Mouse (Mus musculus): Measurements from ENCODE around the gene Sertad3. TPM values are rescaled to one million over a fixed set of nuclear protein-coding genes. Genes with fewer than 3 reads are reported as not detected.

Sertad3 gene
- polyA plus RNA-seq, 1 experiment from 2014 or later, result 24.8 TPM

- no peaks in the 10 kb centered on the region for H3K9me3 ChIP-seq
- peak overlapping the region; percentile 90 for H3K27ac ChIP-seq
- no peak for DNase-seq (ENCODE audit: extremely low spot score, low spot score)
- H3K4me3 ChIP-seq, result peak overlapping the region; percentile 80
- peaks cover 25% of the 10 kb centered on the region for H3K36me3 ChIP-seq (replicated peaks)
- no peaks in the 10 kb centered on the region for H3K27me3 ChIP-seq (ENCODE audit: poor library complexity, severe bottlenecking)
- peaks cover 18% of the 10 kb centered on the region for H3K4me1 ChIP-seq
- under 1% methylated on average over 34 of the region's 34 CpGs for WGBS
These were observed 394 bp downstream of the Sertad3 start for GRCm38 (mm10) chr7:27473835-27474489.

GRCm38 (mm10) chr7:27474490-27474954 is 954 bp downstream of the Sertad3 start:
- Histone ChIP-seq H3K27ac (peak overlapping the region; percentile 90), H3K4me1 (peaks cover 18% of the 10 kb centered on the region), H3K9me3 (no peaks in the 10 kb centered on the region), H3K36me3 (replicated peaks) (peaks cover 25% of the 10 kb centered on the region), H3K4me3 (peak overlapping the region; percentile 80), H3K27me3 (ENCODE audit: poor library complexity, severe bottlenecking) (no peaks in the 10 kb centered on the region)
- WGBS, result under 1% methylated on average over 23 of the region's 23 CpGs
- DNase-seq (ENCODE audit: extremely low spot score, low spot score), result peak; percentile 96

- WGBS, result 96% methylated on average over 2 of the region's 2 CpGs
- Histone ChIP-seq H3K9me3 (no peaks in the 10 kb centered on the region), H3K27me3 (ENCODE audit: poor library complexity, severe bottlenecking) (no peaks in the 10 kb centered on the region), H3K4me1 (peaks cover 20% of the 10 kb centered on the region), H3K36me3 (replicated peaks) (peaks cover 25% of the 10 kb centered on the region), H3K4me3 (0 out of 2 replicates have a peak overlapping the region, but pooled peaks have one; percentile 80), H3K27ac (no peak overlapping the region)
- DNase-seq (ENCODE audit: extremely low spot score, low spot score), result no peak
These were observed 2.0 kb downstream of the Sertad3 start for GRCm38 (mm10) chr7:27475596-27475995.

- 94% methylated on average over 14 of the region's 14 CpGs for WGBS
- H3K27me3 ChIP-seq (ENCODE audit: poor library complexity, severe bottlenecking), result no peaks in the 10 kb centered on the region
- no peak for DNase-seq (ENCODE audit: extremely low spot score, low spot score)
These were observed 2.6 kb downstream of the Sertad3 start for GRCm38 (mm10) chr7:27476098-27476635.

GRCm38 (mm10) chr7:27478561-27478960 is 5.0 kb downstream of the Sertad3 start:
- no peak for DNase-seq (ENCODE audit: extremely low spot score, low spot score)

More at GRCm38 (mm10) chr7:27476098-27476635, 2.6 kb downstream of the Sertad3 start:
- H3K27ac ChIP-seq, result no peak overlapping the region
- no peak overlapping the region for H3K4me3 ChIP-seq
- H3K4me1 ChIP-seq, result peaks cover 26% of the 10 kb centered on the region
- peaks cover 25% of the 10 kb centered on the region for H3K36me3 ChIP-seq (replicated peaks)
- H3K9me3 ChIP-seq, result no peaks in the 10 kb centered on the region

GRCm38 (mm10) chr7:27479750-27480149 is 6.2 kb downstream of the Sertad3 start:
- 75% methylated on average over 1 of the region's 1 CpGs for WGBS
- H3K27me3 ChIP-seq (ENCODE audit: poor library complexity, severe bottlenecking), result no peaks in the 10 kb centered on the region
- DNase-seq (ENCODE audit: extremely low spot score, low spot score), result no peak

More at GRCm38 (mm10) chr7:27478561-27478960, 5.0 kb downstream of the Sertad3 start:
- H3K27me3 ChIP-seq (ENCODE audit: poor library complexity, severe bottlenecking), result no peaks in the 10 kb centered on the region
- no peak overlapping the region for H3K27ac ChIP-seq
- no peaks in the 10 kb centered on the region for H3K9me3 ChIP-seq
- H3K4me3 ChIP-seq, result no peak overlapping the region
- WGBS, result 83% methylated on average over 7 of the region's 7 CpGs
- H3K36me3 ChIP-seq (replicated peaks), result peaks cover 25% of the 10 kb centered on the region
- H3K4me1 ChIP-seq, result peaks cover 32% of the 10 kb centered on the region

GRCm38 (mm10) chr7:27480506-27480905 is 6.9 kb downstream of the Sertad3 start:
- Histone ChIP-seq H3K4me3 (peak overlapping the region; percentile 49; the same call in 1 of the 2 replicates), H3K27ac (peak overlapping the region; percentile 85)
- WGBS, result 68% methylated on average over 3 of the region's 3 CpGs

More at GRCm38 (mm10) chr7:27479750-27480149, 6.2 kb downstream of the Sertad3 start:
- Histone ChIP-seq H3K4me3 (no peak overlapping the region), H3K4me1 (peaks cover 30% of the 10 kb centered on the region), H3K27ac (no peak overlapping the region), H3K36me3 (replicated peaks) (peaks cover 25% of the 10 kb centered on the region), H3K9me3 (no peaks in the 10 kb centered on the region)

GRCm38 (mm10) chr7:27480927-27481626 is 7.5 kb downstream of the Sertad3 start:
- Histone ChIP-seq H3K27ac (peak overlapping the region; percentile 85), H3K4me3 (peak overlapping the region; percentile 49), H3K4me1 (peaks cover 22% of the 10 kb centered on the region), H3K27me3 (ENCODE audit: poor library complexity, severe bottlenecking) (peaks cover 4% of the 10 kb centered on the region; the same call in 1 of the 2 replicates), H3K36me3 (replicated peaks) (peaks cover 20% of the 10 kb centered on the region), H3K9me3 (no peaks in the 10 kb centered on the region)
- WGBS, result 11% methylated on average over 11 of the region's 11 CpGs
- no peak for DNase-seq (ENCODE audit: extremely low spot score, low spot score)

More at GRCm38 (mm10) chr7:27480506-27480905, 6.9 kb downstream of the Sertad3 start:
- H3K9me3 ChIP-seq, result no peaks in the 10 kb centered on the region
- peaks cover 22% of the 10 kb centered on the region for H3K4me1 ChIP-seq
- peaks cover 3% of the 10 kb centered on the region; the same call in 1 of the 2 replicates for H3K27me3 ChIP-seq (ENCODE audit: poor library complexity, severe bottlenecking)
- peaks cover 25% of the 10 kb centered on the region for H3K36me3 ChIP-seq (replicated peaks)
- DNase-seq (ENCODE audit: extremely low spot score, low spot score), result no peak

GRCm38 (mm10) chr7:27481627-27481969 is 8.0 kb downstream of the Sertad3 start:
- DNase-seq (ENCODE audit: extremely low spot score, low spot score), result peak; percentile 79
- H3K4me3 ChIP-seq, result peak overlapping the region; percentile 49
- peaks cover 15% of the 10 kb centered on the region for H3K36me3 ChIP-seq (replicated peaks)
- H3K9me3 ChIP-seq, result no peaks in the 10 kb centered on the region
- H3K27ac ChIP-seq, result peak overlapping the region; percentile 85
- peaks cover 4% of the 10 kb centered on the region; the same call in 1 of the 2 replicates for H3K27me3 ChIP-seq (ENCODE audit: poor library complexity, severe bottlenecking)
- H3K4me1 ChIP-seq, result peaks cover 27% of the 10 kb centered on the region
- 0% methylated on average over 8 of the region's 12 CpGs for WGBS

GRCm38 (mm10) chr7:27483860-27484259 is 10.3 kb downstream of the Sertad3 start:
- Histone ChIP-seq H3K9me3 (no peaks in the 10 kb centered on the region), H3K27ac (no peak overlapping the region), H3K27me3 (ENCODE audit: poor library complexity, severe bottlenecking) (peaks cover 5% of the 10 kb centered on the region; the same call in 1 of the 2 replicates), H3K4me1 (peaks cover 42% of the 10 kb centered on the region), H3K36me3 (replicated peaks) (no peaks in the 10 kb centered on the region), H3K4me3 (no peak overlapping the region)
- no peak for DNase-seq (ENCODE audit: extremely low spot score, low spot score)
- WGBS, result 79% methylated on average over 4 of the region's 4 CpGs

- peaks cover 15% of the 10 kb centered on the region for H3K27me3 ChIP-seq (ENCODE audit: poor library complexity, severe bottlenecking)
- H3K36me3 ChIP-seq (replicated peaks), result peaks cover 10% of the 10 kb centered on the region
- no peak for DNase-seq (ENCODE audit: extremely low spot score, low spot score)
- H3K4me3 ChIP-seq, result peak overlapping the region; percentile 65
- peak overlapping the region; percentile 92 for H3K27ac ChIP-seq
- no peaks in the 10 kb centered on the region for H3K9me3 ChIP-seq
- 6% methylated on average over 13 of the region's 13 CpGs for WGBS
- peaks cover 56% of the 10 kb centered on the region for H3K4me1 ChIP-seq
These were observed 12.7 kb downstream of the Sertad3 start for GRCm38 (mm10) chr7:27486102-27486769.
